Mouse (Mus musculus) embryonic fibroblast, embryonic 13.5 days (primary cell): ENCODE results near the gene Ier3.

Source experiments
- CTCF ChIP-seq: IDR thresholded peaks from 2 replicates; pipeline ENCODE4 v1.5.1; 2011; ENCODE audit warnings: mild to moderate bottlenecking, control low read depth, low read length, moderate library complexity, borderline replicate concordance; ENCODE audit not compliant: insufficient read depth
- POLR2A ChIP-seq: IDR thresholded peaks from 2 replicates; pipeline ENCODE4 v1.6.1; 2011; ENCODE audit warnings: low read depth, mild to moderate bottlenecking, control low read depth, low read length, moderate library complexity

- TF ChIP-seq CTCF (no peak), POLR2A (no peak)
These were observed 41.8 kb upstream of the Ier3 start for GRCm38 (mm10) chr17:35779466-35780205.
